Mouse (Mus musculus) CH12.LX (cell line): ENCODE measurements around the gene Comtd1.

Source experiments
- ELF1 ChIP-seq: IDR thresholded peaks from 2 replicates; pipeline ENCODE4 v1.6.1; 2014; ENCODE audit warnings: low read depth, mild to moderate bottlenecking, inconsistent platforms, low read length, improper control_type of control experiment
- EP300 ChIP-seq: IDR thresholded peaks from 2 replicates; pipeline ENCODE4 v1.6.1; 2011; ENCODE audit warnings: low read length, improper control_type of control experiment
- ETS1 ChIP-seq: conservative IDR thresholded peaks from 2 replicates; pipeline ENCODE4 v1.6.1; 2012; ENCODE audit warnings: low read depth, mild to moderate bottlenecking, inconsistent platforms, low read length, improper control_type of control experiment, moderate library complexity
- POLR2A ChIP-seq: IDR thresholded peaks from 2 replicates; pipeline ENCODE4 v1.6.1; 2011; ENCODE audit warnings: low read depth, mild to moderate bottlenecking, improper control_type of control experiment, low read length
- TBP ChIP-seq: conservative IDR thresholded peaks from 2 replicates; pipeline ENCODE4 v1.6.1; 2011; ENCODE audit warnings: low read depth, low read length, improper control_type of control experiment

- no peak for TF ChIP-seq ELF1
- no peak for TF ChIP-seq EP300
- TF ChIP-seq POLR2A = no peak
- no peak for TF ChIP-seq ETS1
- TF ChIP-seq TBP = no peak
These were observed 3.4 kb upstream of the Comtd1 start for GRCm38 (mm10) chr14:21851996-21852791.
